Mouse (Mus musculus): ENCODE data around the gene Rimklb.

Rimklb gene

GRCm38 (mm10) chr6:122416347-122416746, 82.2 kb downstream of the Rimklb start:
- DNase-seq = no peak

GRCm38 (mm10) chr6:122411281-122411680, 87.3 kb downstream of the Rimklb start:
- DNase-seq = no peak

- DNase-seq = no peak
Measured at GRCm38 (mm10) chr6:122402240-122402639, 96.3 kb downstream of the Rimklb start.

GRCm38 (mm10) chr6:122400263-122400662, 98.3 kb downstream of the Rimklb start:
- DNase-seq = no peak

All from cerebellum, adult 11-12 months (tissue).